Mouse (Mus musculus) liver, embryonic 13.5 days (tissue): Measurements from ENCODE around the gene Tspan7. TPM values are rescaled to one million over a fixed set of nuclear protein-coding genes. Genes with fewer than 3 reads are reported as not detected.

ENCODE experiments used
- ATAC-seq: fragments of 200-750 bp; cut with Nextera tagmentation; 2 replicates; pipeline ENCODE4 v1.8.0; 2017; ENCODE audit warnings: low read depth, mild to moderate bottlenecking, moderate number of reproducible peaks, moderate library complexity
- DNase-seq: peaks from one replicate; pipeline ENCODE4 v3.0.0; 2022
- H3K27ac ChIP-seq: fragments of 300-500 bp; sonication (generic); 2 replicates; pipeline ENCODE4 v1.5.1; 2015; ENCODE audit warnings: moderate library complexity, mild to moderate bottlenecking, inconsistent platforms
- H3K27me3 ChIP-seq: fragments of 300-500 bp; sonication (generic); 2 replicates; pipeline ENCODE4 v1.6.1; 2015; ENCODE audit warnings: mild to moderate bottlenecking, inconsistent platforms
- H3K36me3 ChIP-seq: fragments of 300-500 bp; sonication (generic); 2 replicates; pipeline ENCODE4 v1.6.1; 2015; ENCODE audit warnings: mild to moderate bottlenecking, inconsistent platforms
- H3K4me1 ChIP-seq: fragments of 300-500 bp; sonication (generic); replicated peaks from 2 replicates; pipeline ENCODE4 v1.6.1; 2015; ENCODE audit warnings: inconsistent platforms
- H3K4me2 ChIP-seq: fragments of 300-500 bp; sonication (generic); 2 replicates; pipeline ENCODE4 v1.6.1; 2015; ENCODE audit warnings: inconsistent platforms, mild to moderate bottlenecking, moderate library complexity
- H3K4me3 ChIP-seq: fragments of 300-500 bp; sonication (generic); replicated peaks from 2 replicates; pipeline ENCODE4 v1.5.1; 2015; ENCODE audit warnings: mild to moderate bottlenecking, inconsistent platforms
- H3K9ac ChIP-seq: fragments of 300-500 bp; sonication (generic); 2 replicates; pipeline ENCODE4 v1.6.1; 2015; ENCODE audit warnings: mild to moderate bottlenecking, inconsistent platforms
- H3K9me3 ChIP-seq: fragments of 300-500 bp; sonication (generic); replicated peaks from 2 replicates; pipeline ENCODE4 v1.6.1; 2016; ENCODE audit warnings: inconsistent platforms
- WGBS: fragments of 180-500 bp; shearing (Covaris S2); methylation state at CpG from one replicate; pipeline ENCODE4 v1.1.7; 2015; ENCODE audit not compliant: insufficient replicate concordance; 5-methylcytosine and 5-hydroxymethylcytosine counted together
- polyA plus RNA-seq: library from polyadenylated mRNA; unstranded; fragments of >200 nt; fragmentation: Nextera tagmentation; extraction: Ambion mirVana; gene quantifications from 2 replicates; pipeline ENCODE4 v1.2.1, GENCODE M21; 2015

The Tspan7 gene
- polyA plus RNA-seq, 1 experiment from 2014 or later: 44.1 TPM

- no peak overlapping the region for H3K9ac ChIP-seq
- DNase-seq: no peak
- 48% methylated on average over 3 of the region's 3 CpGs for WGBS
- H3K27me3 ChIP-seq: no peaks in the 10 kb centered on the region
- H3K4me1 ChIP-seq: no peaks in the 10 kb centered on the region
- H3K9me3 ChIP-seq: no peaks in the 10 kb centered on the region
- no peak overlapping the region for H3K27ac ChIP-seq
- no peak overlapping the region for H3K4me3 ChIP-seq
- no peaks in the 10 kb centered on the region for H3K36me3 ChIP-seq
- H3K4me2 ChIP-seq: no peak overlapping the region
- ATAC-seq: no peak
Observed at GRCm38 (mm10) chrX:10556899-10557298, 71.9 kb downstream of the Tspan7 start.

GRCm38 (mm10) chrX:10557596-10557995 lies 72.6 kb downstream of the Tspan7 start:
- 59% methylated on average over 5 of the region's 5 CpGs for WGBS
- no peak for DNase-seq
- H3K4me2 ChIP-seq: no peak overlapping the region

DNA sequence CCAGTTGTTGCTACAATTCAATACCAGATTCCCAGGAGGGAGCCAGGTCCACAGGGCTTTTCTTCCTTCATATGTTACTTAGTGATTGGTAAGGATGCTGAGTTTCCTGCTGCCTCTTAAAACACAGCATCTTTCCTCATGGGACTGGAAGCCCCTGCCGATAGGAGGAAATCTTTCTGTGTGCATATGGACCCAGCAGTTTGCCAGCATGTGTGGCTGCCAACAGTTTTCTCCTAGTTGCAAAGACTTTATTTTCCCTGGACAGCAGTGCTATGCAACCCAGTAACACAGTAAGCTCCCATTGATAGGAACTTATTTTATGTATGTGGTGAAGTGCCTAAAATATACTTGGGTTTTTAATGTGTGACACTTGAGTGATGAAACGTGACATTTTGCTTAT lies 73.7 kb downstream of the Tspan7 start:
- 44% methylated on average over 2 of the region's 2 CpGs for WGBS

More at GRCm38 (mm10) chrX:10557596-10557995, 72.6 kb downstream of the Tspan7 start:
- Histone ChIP-seq H3K36me3 (no peaks in the 10 kb centered on the region), H3K9ac (no peak overlapping the region), H3K4me1 (no peaks in the 10 kb centered on the region), H3K27ac (no peak overlapping the region), H3K9me3 (no peaks in the 10 kb centered on the region), H3K27me3 (no peaks in the 10 kb centered on the region), H3K4me3 (no peak overlapping the region)
- no peak for ATAC-seq

GRCm38 (mm10) chrX:10565811-10566210 lies 80.9 kb downstream of the Tspan7 start:
- no peak for DNase-seq
- H3K27ac ChIP-seq: no peak overlapping the region
- 61% methylated on average over 3 of the region's 3 CpGs for WGBS

More for the DNA sequence above, 73.7 kb downstream of the Tspan7 start:
- Histone ChIP-seq H3K36me3 (no peaks in the 10 kb centered on the region), H3K4me1 (no peaks in the 10 kb centered on the region), H3K9me3 (no peaks in the 10 kb centered on the region), H3K27ac (no peak overlapping the region), H3K4me2 (no peak overlapping the region), H3K27me3 (no peaks in the 10 kb centered on the region), H3K9ac (no peak overlapping the region), H3K4me3 (no peak overlapping the region)
- no peak for DNase-seq
- no peak for ATAC-seq

GRCm38 (mm10) chrX:10574523-10574922 lies 89.6 kb downstream of the Tspan7 start:
- DNase-seq (no peak), ATAC-seq (no peak)
- Histone ChIP-seq H3K4me1 (no peaks in the 10 kb centered on the region), H3K9ac (no peak overlapping the region), H3K4me3 (no peak overlapping the region), H3K9me3 (no peaks in the 10 kb centered on the region), H3K36me3 (no peaks in the 10 kb centered on the region), H3K4me2 (no peak overlapping the region), H3K27ac (no peak overlapping the region), H3K27me3 (no peaks in the 10 kb centered on the region)
- WGBS: 36% methylated on average over 3 of the region's 3 CpGs

More at GRCm38 (mm10) chrX:10565811-10566210, 80.9 kb downstream of the Tspan7 start:
- no peaks in the 10 kb centered on the region for H3K4me1 ChIP-seq
- H3K9ac ChIP-seq: no peak overlapping the region
- H3K27me3 ChIP-seq: no peaks in the 10 kb centered on the region
- H3K4me2 ChIP-seq: no peak overlapping the region
- H3K4me3 ChIP-seq: no peak overlapping the region
- no peaks in the 10 kb centered on the region for H3K36me3 ChIP-seq
- H3K9me3 ChIP-seq: no peaks in the 10 kb centered on the region
- ATAC-seq: no peak

DNA sequence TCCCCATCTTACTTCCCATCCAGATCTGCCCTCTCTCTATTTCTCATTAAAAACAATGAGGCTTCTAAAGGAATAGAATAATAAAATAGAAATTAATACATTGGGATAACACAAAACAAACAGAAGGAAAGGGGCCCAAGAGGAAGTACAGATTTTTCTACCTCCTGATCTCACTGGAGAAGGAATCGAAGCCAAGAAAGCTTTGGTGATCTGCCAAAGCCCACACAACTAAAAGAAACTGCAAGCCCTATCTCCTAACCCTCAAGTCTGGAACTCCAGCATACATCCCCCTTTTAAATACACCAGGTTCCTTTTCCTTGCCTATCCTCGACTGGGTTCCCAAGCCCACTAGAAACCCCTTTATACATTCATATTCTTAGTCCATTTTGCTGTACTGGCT lies 90.4 kb downstream of the Tspan7 start:
- Histone ChIP-seq H3K36me3 (no peaks in the 10 kb centered on the region), H3K9ac (no peak overlapping the region), H3K27me3 (no peaks in the 10 kb centered on the region), H3K27ac (no peak overlapping the region), H3K4me2 (no peak overlapping the region), H3K9me3 (no peaks in the 10 kb centered on the region), H3K4me1 (no peaks in the 10 kb centered on the region), H3K4me3 (no peak overlapping the region)
- DNase-seq (no peak), ATAC-seq (no peak)
- 41% methylated on average over 2 of the region's 2 CpGs for WGBS

DNA sequence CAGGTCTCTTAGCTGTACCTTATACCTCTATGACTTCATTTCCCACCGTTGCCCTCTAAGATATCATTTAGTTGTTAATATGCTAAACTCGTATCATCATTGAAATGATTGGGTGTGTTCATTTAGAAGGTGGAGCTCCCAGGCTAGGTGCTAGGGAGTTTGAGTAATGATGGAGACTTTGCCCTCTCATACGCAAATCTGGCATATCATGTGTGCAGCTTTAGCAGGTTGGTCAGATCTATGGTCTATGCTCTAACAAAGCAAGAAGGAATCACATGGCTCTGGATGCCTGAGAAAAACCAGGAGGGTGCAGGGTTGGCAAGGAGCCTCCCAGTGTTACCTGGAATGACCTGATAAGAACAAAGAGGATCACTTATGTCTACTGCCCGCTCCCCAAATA lies 91.4 kb downstream of the Tspan7 start:
- H3K27ac ChIP-seq: no peak overlapping the region
- no peaks in the 10 kb centered on the region for H3K4me1 ChIP-seq
- H3K36me3 ChIP-seq: no peaks in the 10 kb centered on the region
- ATAC-seq (no peak), DNase-seq (no peak)
- H3K27me3 ChIP-seq: no peaks in the 10 kb centered on the region
- H3K4me2 ChIP-seq: no peak overlapping the region
- 73% methylated on average over 4 of the region's 4 CpGs for WGBS
- H3K4me3 ChIP-seq: no peak overlapping the region
- H3K9me3 ChIP-seq: no peaks in the 10 kb centered on the region
- no peak overlapping the region for H3K9ac ChIP-seq

DNA sequence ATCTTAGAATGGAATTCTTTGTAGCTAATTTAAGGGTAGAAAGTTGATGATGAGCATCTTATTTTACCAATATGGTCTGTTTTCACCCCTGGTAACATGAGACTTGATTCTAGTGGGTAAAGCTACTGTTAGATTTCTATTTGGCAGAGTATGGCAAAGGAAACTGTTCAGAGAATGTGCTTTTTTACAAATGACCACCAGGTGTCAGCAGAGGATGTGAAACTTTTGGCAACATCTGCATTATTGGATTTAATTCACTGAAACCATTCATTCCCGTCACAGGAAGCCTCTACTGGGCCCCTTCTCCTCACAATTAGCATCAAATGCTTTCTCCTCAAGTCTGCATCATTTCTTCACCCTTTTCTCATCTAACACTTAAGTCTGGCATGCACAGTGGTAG lies 92.4 kb downstream of the Tspan7 start:
- no peak overlapping the region for H3K4me2 ChIP-seq
- DNase-seq: no peak
- no peaks in the 10 kb centered on the region for H3K27me3 ChIP-seq
- no peak overlapping the region for H3K9ac ChIP-seq
- H3K4me3 ChIP-seq: no peak overlapping the region
- ATAC-seq: no peak
- H3K4me1 ChIP-seq: no peaks in the 10 kb centered on the region
- no peaks in the 10 kb centered on the region for H3K9me3 ChIP-seq
- H3K36me3 ChIP-seq: no peaks in the 10 kb centered on the region
- no peak overlapping the region for H3K27ac ChIP-seq
- WGBS: 26% methylated on average over 1 of the region's 1 CpGs

- no peak overlapping the region for H3K9ac ChIP-seq
- H3K27me3 ChIP-seq: no peaks in the 10 kb centered on the region
- no peak overlapping the region for H3K4me3 ChIP-seq
- no peaks in the 10 kb centered on the region for H3K9me3 ChIP-seq
- DNase-seq (no peak), ATAC-seq (no peak)
- 70% methylated on average over 4 of the region's 4 CpGs for WGBS
- H3K36me3 ChIP-seq: no peaks in the 10 kb centered on the region
- no peaks in the 10 kb centered on the region for H3K4me1 ChIP-seq
- no peak overlapping the region for H3K27ac ChIP-seq
- no peak overlapping the region for H3K4me2 ChIP-seq
Observed at GRCm38 (mm10) chrX:10582731-10583130, 97.8 kb downstream of the Tspan7 start.

DNA sequence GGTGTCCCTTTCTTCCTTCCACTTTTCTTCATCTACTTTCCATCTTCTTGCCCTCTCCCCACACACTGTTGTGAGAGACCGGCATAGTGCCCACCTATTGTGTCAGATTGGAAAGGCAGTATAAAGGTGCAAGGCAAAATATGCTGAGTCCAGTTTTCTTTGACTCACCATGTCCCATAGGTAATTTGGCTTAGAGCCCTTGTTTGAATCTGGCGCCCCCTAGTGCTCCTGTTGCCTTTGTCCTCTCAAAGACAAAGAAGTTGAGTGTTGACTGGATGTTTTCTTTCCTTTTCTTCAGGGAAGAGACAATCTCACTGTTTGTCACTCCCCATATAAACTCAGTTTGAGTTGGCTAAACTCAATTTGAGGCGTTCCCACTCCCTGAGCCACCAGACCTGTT lies 107.3 kb downstream of the Tspan7 start:
- no peak for ATAC-seq
- no peak for DNase-seq
- 44% methylated on average over 3 of the region's 3 CpGs for WGBS

GRCm38 (mm10) chrX:10593561-10593960 lies 108.6 kb downstream of the Tspan7 start:
- DNase-seq (no peak), ATAC-seq (no peak)
- H3K27ac ChIP-seq: no peak overlapping the region
- H3K36me3 ChIP-seq: no peaks in the 10 kb centered on the region
- 84% methylated on average over 7 of the region's 7 CpGs for WGBS
- H3K4me1 ChIP-seq: no peaks in the 10 kb centered on the region
- H3K9me3 ChIP-seq: no peaks in the 10 kb centered on the region
- no peak overlapping the region for H3K9ac ChIP-seq
- H3K4me2 ChIP-seq: no peak overlapping the region
- H3K27me3 ChIP-seq: no peaks in the 10 kb centered on the region
- H3K4me3 ChIP-seq: no peak overlapping the region

More for the DNA sequence above, 107.3 kb downstream of the Tspan7 start:
- Histone ChIP-seq H3K27ac (no peak overlapping the region), H3K36me3 (no peaks in the 10 kb centered on the region), H3K27me3 (no peaks in the 10 kb centered on the region), H3K4me2 (no peak overlapping the region), H3K9me3 (no peaks in the 10 kb centered on the region), H3K4me3 (no peak overlapping the region), H3K9ac (no peak overlapping the region), H3K4me1 (no peaks in the 10 kb centered on the region)

DNA sequence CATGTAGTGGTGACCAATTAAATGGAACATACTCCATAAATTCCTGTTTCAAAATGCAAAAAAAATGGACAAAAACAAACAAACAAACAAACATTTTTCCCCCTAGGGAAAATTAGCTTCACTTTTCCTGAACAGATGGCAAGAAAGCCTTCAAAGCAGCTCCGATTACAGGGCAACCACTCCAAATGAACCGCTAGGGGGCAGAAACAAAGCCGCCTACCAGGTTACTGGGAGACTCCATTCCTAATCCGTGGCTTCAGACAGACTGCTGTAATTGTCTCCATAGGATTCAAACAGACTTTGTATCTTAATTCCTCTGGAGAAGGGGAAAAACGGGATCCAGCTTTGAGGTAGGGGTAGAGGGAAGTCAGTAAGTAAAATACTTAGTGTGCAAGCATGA lies 132.2 kb downstream of the Tspan7 start:
- DNase-seq (no peak), ATAC-seq (no peak)
- no peaks in the 10 kb centered on the region for H3K4me1 ChIP-seq
- no peaks in the 10 kb centered on the region for H3K27me3 ChIP-seq
- no peak overlapping the region for H3K9ac ChIP-seq
- 12% methylated on average over 5 of the region's 5 CpGs for WGBS
- H3K4me2 ChIP-seq: no peak overlapping the region
- H3K9me3 ChIP-seq: no peaks in the 10 kb centered on the region
- H3K27ac ChIP-seq: no peak overlapping the region
- H3K36me3 ChIP-seq: no peaks in the 10 kb centered on the region
- H3K4me3 ChIP-seq: no peak overlapping the region
